Mouse (Mus musculus): ENCODE data around the gene Herc6.

The Herc6 gene

DNA sequence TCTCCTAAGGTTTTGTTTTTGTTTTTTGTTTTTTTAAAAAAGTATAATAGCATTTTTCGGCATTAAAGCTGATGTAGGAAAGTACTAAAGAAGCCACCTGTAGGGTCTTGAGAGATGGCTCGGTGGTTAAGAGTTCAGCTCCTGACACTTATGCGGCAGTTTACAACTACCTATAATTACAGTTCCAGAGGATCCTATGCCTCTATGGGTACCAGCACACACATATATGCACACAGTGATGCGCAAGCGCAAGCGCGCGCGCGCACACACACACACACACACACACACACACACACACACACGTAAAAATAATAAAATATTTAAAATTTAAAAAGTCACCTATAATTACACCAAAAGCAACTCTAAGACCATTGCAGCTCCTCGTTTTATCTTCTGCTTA, 795 bp downstream of the Herc6 start:
- no peak for DNase-seq

DNA sequence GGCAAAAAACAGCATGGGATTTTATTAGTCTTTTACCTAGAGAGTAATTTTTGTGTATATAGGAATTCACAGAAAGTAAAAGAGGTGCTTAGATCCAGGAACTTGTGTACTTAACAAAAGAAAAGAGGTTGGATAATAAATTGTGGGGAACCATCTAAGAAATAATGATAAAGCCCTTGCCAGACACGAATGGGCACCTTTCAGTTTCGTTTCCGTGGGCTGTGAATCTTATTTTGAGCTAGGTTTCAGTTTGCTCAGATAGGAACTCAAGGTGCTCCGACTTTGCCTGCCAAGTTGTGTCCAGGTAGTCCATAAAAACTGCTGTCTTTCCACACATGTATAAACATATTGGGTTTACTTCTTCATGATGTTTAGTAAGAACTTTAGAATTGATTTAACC, 1.6 kb downstream of the Herc6 start:
- DNase-seq: no peak

DNA sequence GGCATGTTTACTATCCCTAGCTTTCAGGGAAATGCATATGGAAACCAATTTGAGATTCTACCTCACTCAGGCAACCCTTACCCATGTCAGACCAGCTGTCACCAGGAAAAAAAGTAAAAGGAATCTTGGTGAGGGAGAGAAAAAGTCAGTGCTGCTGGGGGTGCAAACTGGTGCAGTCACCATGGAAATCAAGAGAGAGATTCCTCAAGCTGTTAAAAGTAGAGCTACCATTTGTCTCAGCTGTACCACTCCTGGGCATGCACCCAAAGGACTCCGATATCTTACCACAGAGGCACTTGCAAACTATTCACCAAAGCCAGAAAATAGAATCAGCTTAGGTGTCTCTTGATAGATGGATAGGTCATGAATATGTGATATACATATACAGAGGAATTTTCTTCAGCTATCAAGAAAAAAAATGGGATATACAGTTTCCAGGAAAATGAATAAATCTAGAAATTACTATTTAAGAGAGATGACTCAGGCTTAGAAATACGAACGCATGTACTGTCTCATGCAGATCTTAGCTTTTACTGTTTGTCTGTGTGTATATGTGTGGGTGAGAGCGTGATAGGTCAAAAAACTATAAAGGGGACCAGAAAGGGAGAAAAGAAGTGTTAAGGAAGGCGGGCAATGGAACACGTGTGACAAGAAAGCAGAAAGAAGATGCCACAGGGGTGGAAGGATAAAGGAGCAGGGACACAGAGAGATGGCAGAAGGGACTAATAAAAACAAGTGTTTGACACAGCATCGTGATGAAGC, 24.9 kb downstream of the Herc6 start:
- no peak for DNase-seq

DNA sequence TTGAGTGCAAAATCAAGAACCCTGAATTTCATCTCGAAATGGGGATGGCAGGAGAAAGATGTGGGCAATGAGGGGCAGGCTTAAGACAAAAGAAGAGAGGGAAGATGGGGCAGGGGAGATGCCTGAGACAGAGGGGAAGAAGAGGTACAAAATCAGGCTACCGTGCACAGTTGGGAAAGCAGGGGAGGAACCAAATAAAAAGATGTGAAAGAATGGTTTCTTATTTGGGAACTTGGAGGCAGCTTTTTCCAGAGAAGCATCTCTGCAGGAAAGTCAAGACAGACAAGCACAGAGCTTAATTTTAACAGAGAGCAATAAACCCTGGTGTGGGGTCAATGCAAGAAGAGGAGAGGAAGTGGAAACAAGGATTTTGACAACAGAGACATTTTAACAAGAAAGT, 27.2 kb downstream of the Herc6 start:
- DNase-seq: no peak

DNA sequence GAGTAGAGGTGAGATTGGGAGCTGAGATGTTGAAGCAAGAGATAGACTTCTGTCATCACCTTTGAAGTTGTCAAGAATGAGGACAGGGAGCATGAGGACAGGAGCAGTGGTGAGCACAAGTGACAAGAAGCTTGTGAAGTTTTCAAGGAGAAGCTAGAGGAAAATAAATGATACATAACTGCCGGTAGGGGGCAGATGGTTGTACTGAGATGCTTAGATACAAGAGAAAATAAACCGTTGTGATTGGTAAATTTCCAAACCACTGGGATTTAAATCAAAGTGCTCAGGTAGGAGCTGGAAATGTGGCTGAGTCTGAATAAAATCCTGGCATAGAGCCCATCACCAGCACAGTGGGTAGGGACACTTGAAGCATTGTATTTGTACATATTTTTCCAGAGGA, 28.8 kb downstream of the Herc6 start:
- DNase-seq: peak; percentile 10

DNA sequence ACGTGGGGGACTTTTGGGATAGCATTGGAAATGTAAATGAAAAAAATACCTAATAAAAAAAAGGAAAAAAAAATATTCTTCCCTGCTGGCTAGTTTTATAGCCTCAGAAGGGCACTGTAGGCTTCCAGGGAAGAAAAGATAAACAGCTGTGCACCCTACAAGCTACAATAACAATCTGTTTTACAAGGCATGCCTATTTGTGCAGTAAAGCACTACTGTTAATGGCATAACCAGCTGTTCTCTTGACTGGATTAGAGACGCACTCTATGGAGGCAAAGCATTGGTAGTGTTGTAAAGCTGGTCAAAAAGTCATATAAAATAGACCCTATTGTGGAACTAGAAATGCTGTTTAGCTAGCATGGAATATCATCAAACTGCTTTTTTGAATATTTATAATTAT, 35.0 kb downstream of the Herc6 start:
- no peak for DNase-seq

DNA sequence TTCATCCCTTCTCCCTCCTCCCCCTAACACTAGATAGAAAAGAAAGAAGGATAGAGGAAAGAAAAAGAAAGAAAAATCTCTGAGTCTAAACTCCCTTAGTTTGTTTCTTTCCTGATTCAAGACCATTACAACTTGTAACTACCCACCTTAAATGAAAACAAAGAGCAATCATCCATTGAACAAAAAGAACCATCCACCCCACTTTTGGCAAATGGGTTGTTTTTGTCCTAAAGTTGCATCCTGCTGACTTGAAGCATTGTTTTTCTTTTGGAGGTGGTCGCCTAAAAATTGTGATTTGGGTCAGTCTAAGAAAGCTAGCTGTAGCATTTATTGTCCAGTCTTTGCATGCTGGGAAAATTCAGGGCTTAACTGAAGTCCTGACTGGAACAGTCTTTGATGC, 58.7 kb downstream of the Herc6 start:
- no peak for DNase-seq

DNA sequence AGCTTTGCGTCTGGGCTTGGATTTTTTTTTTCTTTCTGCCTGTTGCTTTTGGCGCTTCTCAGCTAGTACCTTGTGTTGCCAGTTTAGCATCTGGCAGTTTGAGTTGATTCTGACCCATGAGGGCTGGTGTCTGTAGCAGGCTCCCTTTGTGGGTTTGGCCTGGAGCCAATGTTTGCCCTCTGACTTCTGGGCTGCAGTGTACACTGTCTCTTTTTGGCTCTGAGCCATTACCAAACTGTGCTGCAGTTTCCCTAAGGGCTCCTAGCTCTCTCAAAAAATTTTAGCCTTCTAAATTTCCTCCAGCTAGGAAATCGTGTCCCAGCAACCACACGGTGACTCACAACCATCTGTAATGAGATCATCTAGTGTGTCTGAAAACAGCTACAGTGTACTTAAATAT, 61.0 kb downstream of the Herc6 start:
- DNase-seq: peak; percentile 63

DNA sequence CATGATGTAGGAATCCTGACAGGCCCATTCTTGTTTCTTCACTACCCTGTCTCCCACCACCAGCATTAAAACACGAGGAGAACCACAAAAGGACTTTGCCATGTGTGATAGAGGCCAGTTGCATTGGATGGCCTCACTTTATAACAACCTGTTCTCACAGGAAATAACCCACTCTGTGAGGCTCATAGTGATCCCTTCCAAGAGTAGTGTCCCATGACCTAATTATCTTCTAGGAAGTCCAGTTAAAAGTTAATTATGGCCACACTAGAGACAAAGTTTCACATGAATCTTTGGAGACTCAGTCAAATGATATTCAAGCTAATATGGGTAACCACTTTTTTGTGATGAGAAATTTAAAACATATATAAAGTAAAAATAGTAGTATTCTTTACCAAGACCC, 66.5 kb downstream of the Herc6 start:
- no peak for DNase-seq

DNA sequence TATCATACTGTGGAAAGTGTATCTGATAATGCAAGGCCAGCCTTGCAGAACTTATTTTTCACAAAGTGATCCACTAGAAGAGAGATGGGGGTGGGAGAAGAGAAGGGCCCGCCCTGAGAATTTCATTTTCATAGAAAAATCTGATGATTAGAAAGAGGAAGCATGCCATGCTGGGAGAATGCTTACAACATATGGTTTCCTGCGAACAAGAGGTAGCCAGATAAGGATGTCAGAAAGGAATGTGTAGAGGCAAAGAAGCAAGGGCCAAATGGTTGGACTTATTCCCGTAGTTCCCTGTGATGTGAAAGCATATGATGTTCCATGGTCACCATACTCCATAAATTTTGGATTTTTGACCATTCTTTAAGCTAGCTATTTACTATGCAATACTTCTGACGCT, 80.5 kb downstream of the Herc6 start:
- no peak for DNase-seq

DNA sequence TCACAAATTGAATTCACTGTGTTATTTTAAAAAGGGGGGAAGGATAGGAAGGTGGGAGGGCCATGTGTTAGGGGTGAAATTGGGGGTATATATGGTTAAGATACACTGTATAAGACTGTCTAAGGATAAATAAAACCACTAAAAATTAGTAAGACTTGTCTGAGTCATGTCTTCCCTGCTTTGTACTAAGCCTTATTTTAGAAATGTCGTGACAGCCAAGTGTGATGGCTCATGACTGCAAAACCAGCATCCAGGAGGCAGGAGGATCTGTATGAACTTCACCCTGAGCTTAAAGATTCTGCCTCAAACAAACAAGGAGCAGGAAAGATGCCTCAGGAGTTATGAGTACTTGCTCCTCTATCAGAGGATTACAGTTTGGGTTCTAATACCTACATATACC, 103.4 kb downstream of the Herc6 start:
- no peak for DNase-seq

DNA sequence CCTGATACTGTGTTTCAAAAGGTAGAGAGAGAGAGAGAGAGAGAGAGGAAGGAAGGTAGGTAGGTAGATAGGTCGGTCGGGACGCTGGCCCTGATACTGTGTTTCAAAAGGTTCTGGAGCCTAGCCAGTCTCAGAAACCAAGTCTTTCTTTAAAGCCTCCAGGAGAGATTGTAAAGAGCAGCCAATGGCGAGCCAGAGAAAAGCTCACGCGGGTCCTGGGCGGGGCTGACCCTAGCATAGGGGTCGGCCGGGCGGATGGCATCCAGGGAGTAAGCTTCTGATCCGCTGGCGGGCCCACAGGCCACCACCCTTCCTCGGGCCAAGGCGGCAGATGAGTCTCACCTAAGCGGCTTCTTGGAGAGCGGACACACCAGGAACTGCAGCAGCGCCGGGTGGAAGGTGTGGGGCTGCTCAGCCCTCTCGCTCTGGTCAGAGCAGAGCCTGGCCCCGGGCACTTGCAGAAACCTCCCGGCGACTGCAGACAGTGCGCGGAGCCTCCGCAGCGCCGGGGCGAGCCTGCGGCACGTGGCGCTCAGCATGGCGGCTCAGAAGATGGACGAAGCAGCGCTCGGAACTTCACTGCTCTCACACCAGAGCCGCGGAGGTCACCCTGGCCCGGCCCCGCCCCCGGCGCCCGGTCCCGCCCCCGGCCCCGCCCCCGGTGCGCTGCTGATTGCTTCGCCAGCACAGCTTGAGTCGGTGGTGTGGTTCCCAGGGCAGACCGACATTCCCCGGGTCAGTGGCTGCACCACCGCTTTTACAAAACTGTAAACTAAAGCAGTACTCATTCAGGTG, 110.9 kb downstream of the Herc6 start, which contains the start of gene Pyurf:
TSS of gene Pyurf (minus strand) at position 612 of the 795 bp plus-strand sequence.
- peak; percentile 94 for DNase-seq

DNA sequence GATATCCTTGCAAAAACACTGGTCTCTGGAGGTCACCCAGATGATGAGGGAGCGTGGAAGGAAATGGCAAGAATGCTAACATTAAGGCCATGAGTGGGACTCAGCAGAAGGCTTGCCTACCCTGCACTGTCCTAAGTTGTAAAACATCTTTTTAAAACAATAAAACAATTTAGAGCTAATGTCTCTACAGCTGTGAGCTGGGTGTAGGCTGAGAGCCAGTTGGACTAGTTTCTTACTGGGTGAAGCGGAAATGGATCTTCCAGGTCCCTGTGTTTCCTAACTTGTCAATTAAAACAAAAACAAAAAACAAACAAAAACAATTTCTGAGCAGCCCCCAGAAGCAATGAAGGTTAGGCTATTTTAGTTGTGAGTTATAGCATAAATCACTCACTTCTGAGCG, 112.3 kb downstream of the Herc6 start:
- no peak for DNase-seq

DNA sequence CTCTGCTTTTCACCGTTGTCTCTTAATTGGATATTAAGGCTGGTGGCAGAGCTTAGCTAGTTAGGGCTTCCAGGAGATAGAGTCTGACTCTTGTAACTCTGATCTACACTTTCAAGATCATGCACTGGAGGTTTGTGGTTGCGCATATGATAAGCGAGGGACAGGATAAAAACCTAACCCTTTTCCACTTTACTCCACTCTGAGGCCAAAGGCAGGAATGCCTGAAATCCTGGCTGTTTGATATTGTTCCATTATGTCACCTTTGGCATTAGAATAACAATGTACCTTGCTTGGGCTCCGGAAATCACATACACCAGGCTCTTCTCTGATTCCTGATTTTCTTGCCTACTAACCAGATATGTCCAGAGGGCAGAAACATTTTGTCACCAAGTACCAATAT, 120.9 kb downstream of the Herc6 start:
- no peak for DNase-seq

DNA sequence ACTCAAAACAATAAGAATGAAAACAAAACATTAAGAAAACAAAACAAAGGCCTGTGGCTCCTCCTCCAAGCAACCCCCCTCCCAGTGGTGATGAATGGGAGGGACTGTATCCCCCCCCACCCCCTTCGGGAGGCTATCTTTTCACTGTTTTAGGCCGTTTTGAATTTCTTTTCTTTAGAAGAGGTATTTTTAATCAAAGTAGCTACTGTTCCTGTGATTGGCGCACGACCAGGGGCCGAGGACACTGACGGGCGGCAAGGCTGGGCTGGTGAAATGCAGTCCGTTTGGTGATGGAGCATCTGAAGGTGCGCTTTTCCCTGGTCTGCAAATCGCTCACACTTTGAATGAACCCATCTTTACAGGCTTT, 121.6 kb downstream of the Herc6 start, which contains the start of gene Lancl2:
TSS of gene Lancl2 (plus strand) at position 165 of the 367 bp plus-strand sequence.
- DNase-seq: peak; percentile 48

DNA sequence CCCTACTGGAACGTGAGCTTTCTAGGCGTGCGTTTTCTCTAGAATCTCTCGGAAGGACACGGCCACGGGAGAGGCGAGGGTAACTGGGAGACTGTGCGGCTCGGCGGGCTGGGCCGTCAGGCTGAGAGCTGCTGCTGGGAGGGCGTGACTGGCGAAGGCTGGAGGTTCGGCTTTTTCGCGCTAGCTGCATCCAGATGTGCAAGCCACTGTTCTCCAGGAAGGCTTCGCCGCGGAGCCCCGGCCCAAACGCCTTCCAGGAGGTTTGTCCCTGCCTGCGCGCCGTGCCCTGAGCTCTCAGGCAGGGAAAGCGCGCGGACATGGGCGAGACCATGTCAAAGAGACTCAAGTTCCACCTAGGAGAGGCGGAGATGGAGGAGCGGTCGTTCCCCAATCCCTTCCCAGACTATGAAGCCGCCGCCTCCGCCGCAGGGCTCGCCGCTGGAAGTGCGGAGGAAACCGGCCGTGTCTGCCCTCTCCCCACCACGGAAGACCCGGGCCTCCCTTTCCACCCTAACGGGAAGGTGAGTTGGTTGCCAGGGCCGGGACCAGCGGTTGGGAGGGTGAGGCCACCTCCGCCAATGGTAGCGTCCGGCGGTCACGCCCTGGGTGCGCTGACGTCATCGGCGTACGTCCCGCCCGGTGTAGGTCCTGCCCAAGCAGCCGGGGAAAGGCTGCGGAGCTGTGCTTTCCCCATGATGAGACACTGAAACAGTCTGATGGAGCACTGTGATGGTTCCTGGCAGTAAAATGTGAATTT, 122.1 kb downstream of the Herc6 start:
- peak; percentile 98 for DNase-seq

DNA sequence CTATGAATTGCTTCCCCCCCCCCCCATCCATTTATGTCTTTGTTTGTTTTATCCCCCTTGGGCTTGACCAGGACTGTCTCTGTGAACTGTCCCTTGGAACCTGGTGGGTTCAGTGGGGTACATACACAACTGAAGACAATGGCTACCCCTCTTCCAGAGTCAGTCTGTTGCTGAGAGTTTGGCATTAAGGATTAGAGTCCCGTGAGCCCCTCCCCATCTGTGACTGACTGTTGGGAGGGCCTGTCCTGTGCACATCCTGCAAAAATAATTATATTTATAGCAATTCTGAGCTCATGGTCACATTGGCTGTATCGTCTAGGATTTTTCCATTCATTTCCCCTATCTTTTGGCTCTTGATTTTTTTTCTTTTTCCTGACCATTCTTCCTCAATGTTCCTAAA, 122.9 kb downstream of the Herc6 start:
- peak; percentile 16 for DNase-seq

DNA sequence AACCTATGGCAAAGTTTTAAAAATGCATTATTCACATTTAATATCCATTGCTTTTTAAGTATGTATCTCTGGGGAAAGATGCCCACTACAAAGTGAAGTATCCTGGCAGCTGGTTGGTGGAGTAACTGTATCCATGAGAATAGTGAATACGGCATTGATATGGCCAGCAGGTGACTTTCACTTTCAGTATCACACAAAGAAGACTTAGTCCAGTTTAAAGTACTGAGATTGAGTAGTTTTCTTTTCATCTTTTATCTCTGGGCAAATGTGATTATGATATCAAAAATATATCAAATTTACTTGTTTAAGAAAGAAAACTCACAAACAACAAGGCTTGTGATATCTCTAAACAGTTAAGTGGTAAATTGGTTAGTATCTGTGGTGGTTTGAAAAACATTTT, 125.9 kb downstream of the Herc6 start:
- no peak for DNase-seq

DNA sequence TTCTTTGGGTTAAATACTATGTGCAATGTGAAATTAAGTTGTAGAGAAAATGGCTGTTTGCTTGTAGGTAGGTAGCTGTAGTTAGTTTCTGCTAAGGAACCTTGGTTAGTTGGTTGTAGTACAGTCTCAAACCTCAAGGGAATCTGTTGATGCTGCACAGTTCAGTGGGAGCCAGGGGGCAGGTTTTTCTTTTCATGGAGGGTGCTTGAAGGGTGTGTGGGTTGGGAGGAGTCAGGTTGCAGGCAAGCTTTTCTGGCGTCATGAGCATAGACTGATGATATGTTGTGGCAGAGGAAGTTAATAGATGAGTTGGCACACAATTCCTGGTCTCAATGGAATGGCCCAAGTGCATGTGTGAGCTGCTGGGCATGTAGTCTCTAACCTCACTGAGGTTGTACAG, 130.9 kb downstream of the Herc6 start:
- DNase-seq: no peak

Data from kidney, postnatal 10 days (tissue).